Mouse (Mus musculus) embryonic stem cell, embryonic (primary cell): ENCODE results near the gene Ripor3.

ENCODE experiments used
- CTCF ChIA-PET, 4 experiments: fragments of 300-600 bp in 2 of 4; fragments of 350-600 bp in 2 of 4; sonication (Branson Sonifier 250); formaldehyde crosslinking; loops; one replicate each; lab custom pipeline; 2022; ENCODE audit warnings: inconsistent platforms in 2 of 4; lab: Charles Lee
- POLR2A ChIA-PET, 4 experiments: fragments of 300-600 bp in 2 of 4; fragments of 350-600 bp in 2 of 4; sonication (Branson Sonifier 250); formaldehyde crosslinking; loops; one replicate each; lab custom pipeline; 2022; ENCODE audit warnings: antibody characterized with exemption in 4 of 4, inconsistent platforms in 1 of 4; lab: Charles Lee

The Ripor3 gene

DNA sequence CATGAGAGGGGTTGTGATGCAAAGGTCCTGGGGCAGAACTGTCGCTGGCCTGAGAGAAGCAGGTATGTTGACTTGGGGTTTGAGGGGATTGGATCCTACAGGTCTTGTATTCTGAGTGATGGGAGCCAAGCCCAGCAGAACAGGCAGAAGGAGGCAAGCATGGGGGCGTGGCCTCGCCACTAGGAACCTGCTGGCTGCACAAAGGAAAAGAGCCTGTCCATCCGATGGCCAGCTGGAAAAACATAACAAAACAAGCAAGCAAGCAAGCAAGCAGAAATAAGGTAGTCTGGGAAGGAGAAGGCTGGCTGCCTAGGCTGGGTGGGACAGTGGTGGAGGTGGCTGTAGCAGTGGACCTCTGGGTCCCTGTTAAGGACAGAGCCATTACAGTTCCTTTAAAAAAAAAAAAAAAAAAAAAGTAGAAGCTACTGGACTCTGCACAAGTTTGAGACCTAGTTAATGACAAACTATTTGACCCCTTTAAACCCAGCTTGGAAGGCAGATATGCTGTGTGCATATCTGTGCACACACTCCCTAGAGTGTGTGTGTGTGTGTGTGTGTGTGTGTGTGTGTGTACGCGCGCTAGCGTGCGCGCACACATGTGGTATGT, 34.4 kb upstream of the Ripor3 start:
- ChIA-PET CTCF (interaction anchor here (0.6 to 3.3 kb wide), 16 partner anchors 9 to 369 kb away, joined by 3 to 27 read pairs (median 5); no protein-coding TSS in a partner anchor), POLR2A (interaction anchor here in 3 of 4 experiments (0.6 to 1.2 kb wide), 5 partner anchors 12 to 320 kb away, joined by 3 to 5 read pairs (median 4); no protein-coding TSS in a partner anchor)

DNA sequence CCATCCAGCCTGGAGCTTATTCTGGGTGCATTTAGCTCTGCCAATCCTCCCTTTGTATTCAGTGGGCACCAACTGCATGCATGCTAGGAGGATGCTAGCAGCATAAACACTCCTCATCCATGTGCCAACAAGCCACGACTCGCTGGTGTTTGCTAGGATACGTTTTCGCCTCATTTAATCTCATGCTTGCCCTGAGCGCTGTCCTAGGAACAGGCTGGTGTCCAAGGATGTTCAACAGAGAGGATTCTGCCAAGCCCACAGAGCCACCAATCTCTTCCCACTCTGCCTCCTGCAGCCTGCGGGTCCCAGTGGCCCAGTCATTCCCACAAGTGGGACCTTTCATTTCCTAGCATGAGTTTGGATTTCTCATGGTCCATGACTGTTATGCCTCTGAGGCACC, 31.6 kb upstream of the Ripor3 start:
- ChIA-PET CTCF (interaction anchor here in 1 of 4 experiments (1.7 kb wide), 1 partner anchor 56 kb away, joined by 4 read pairs; no protein-coding TSS in a partner anchor), POLR2A (no interaction called here)

DNA sequence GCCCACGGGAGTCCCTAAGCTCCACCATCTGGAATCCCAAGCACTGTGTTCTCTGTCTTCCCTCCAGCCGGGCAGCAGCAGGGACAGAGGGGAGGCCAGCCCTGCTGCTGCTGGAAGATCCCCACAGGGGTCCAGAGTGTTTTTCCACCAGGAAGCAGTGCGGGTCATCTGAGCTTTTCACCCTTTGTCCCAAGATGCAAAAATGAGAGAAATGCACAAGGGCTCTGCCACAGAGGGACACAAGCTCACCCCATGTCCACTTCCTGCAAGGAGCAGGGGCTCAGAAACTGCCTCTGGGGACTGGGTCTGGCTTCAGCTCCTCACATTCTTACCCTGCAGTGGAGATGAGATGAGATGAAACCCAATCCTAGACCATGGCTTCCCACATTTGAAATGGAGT, 30.3 kb upstream of the Ripor3 start:
- CTCF ChIA-PET: interaction anchor here (0.6 to 1.7 kb wide), 5 partner anchors 18 to 57 kb away, joined by 3 to 7 read pairs (median 3); no protein-coding TSS in a partner anchor

DNA sequence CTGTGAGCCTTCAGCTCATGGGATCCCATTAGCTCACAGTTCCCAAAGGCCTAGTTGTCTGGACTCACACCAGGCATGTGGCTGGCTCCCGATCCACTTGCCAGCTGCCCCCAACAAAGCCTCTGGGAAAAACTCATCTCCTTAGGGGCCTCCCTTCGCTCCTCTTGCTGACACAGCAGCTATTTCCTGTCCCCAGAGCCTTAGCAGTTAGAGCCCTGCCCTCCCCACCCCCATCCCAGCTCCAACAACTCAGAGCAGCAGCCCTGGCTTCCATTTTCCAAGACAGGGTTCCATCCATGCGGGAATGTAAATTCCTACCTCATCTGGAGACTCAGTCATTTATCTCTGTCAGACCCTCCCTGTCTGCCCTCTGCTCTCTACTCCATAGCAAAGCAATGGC, 26.6 kb upstream of the Ripor3 start:
- POLR2A ChIA-PET: interaction anchor here in 1 of 4 experiments (0.6 kb wide), 1 partner anchor 60 kb away, joined by 3 read pairs; no protein-coding TSS in a partner anchor
- CTCF ChIA-PET: interaction anchor here (0.6 to 1.4 kb wide), 8 partner anchors 9 to 1134 kb away, joined by 3 to 6 read pairs (median 3); no protein-coding TSS in a partner anchor

More for the DNA sequence above, 30.3 kb upstream of the Ripor3 start:
- POLR2A ChIA-PET: interaction anchor here in 2 of 4 experiments (0.7 to 0.8 kb wide), 3 partner anchors 13 to 361 kb away, joined by 3 to 8 read pairs (median 5); no protein-coding TSS in a partner anchor

DNA sequence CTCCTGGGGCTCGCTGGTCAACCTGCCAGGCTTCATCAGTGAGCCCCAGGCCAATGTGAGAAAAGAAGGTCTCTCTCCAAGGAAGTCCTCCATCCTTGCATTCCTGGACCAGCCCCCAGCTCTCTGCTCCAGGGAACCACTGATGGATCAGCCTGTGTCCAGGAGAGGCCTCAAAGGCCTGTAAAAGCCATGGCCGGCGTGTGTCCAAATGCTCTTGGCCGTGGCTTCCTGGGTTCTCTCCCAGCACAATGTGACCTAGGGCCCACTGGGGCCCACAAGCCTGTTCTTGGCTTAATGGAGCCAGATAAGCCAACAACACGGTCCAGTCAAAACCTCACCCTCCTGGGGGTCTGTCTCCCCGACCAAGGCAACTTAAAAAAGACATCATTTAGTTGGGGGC, 25.5 kb upstream of the Ripor3 start:
- ChIA-PET CTCF (interaction anchor here in 2 of 4 experiments (1.0 to 1.5 kb wide), 2 partner anchors 9 to 11 kb away, joined by 3 read pairs; no protein-coding TSS in a partner anchor), POLR2A (interaction anchor here in 1 of 4 experiments (0.5 kb wide), 1 partner anchor 87 kb away, joined by 6 read pairs; no protein-coding TSS in a partner anchor)

DNA sequence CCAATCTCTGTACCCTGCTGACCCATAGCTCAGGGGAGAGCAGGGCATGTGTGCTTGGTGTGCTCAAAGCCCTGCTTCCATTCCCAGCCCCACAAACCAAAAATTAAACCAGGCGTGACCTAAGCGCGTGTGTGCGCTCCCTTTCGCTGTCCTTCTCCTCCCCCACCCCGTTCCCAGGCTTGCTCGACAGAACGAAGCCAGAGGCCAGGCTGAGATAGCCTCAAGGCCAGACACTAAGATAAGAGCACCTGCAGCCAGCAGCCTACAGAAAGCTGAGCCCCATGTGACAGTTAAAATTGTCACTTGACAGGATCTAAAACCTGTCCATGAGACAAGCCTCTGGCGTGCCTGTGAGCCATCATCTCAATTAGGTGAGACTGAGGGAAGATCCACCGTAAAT, 23.5 kb upstream of the Ripor3 start:
- ChIA-PET POLR2A (interaction anchor here in 1 of 4 experiments (1.1 kb wide), 1 partner anchor 9 kb away, joined by 3 read pairs; no protein-coding TSS in a partner anchor), CTCF (interaction anchor here in 2 of 4 experiments (0.6 to 1.3 kb wide), 3 partner anchors 8 to 35 kb away, joined by 3 read pairs; partner anchors contain the start of gene Ripor3 (in 1 of the 2))

DNA sequence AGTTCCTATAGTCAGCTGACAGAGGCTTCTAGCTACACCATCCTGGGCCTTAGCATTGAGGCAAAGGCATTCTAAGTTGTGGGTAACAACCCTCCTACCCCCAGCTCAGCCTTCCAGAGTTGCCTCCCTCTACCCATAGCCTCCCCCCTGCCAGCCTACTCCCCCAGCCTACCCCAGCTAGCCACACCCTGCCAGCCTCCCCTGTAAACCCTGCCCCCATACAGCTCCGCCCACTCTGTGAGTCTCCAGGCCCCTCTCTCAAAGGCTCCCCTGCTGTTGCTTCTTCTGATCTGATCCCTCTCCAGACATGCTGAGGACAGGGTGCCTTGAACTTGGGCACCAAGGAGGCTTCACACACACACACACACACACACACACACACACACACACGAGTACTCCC, 21.4 kb upstream of the Ripor3 start:
- CTCF ChIA-PET: interaction anchor here in 3 of 4 experiments (0.6 to 1.8 kb wide), 10 partner anchors 14 to 249 kb away, joined by 3 to 8 read pairs (median 4); partner anchors contain the start of gene Ripor3 (in 2 of the 3)
- POLR2A ChIA-PET: interaction anchor here in 3 of 4 experiments (0.7 to 1.1 kb wide), 6 partner anchors 19 to 218 kb away, joined by 3 to 5 read pairs (median 4); partner anchors contain the start of gene Ripor3 (in 1 of the 3)

DNA sequence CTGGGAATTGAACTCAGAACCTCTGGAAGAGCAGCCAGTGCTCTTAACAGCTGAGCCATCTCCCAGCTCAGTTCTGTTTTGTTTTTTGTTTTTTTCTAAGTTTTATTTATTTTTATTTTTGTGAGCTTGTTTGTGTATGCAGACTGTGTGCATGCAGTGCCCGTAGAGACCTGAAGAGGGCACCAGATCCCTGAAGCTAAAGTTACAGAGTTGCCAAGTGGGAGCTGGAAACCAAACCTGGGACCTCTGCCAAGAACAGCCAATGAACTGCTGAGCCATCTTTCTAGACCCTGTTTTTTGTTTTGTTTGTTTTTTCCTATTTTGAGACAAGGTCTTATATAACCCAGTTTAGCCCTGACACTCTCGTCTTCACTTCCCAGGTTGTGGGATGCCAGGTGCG, 18.0 kb upstream of the Ripor3 start:
- ChIA-PET CTCF (interaction anchor here (0.7 to 4.4 kb wide), 40 partner anchors 9 to 346 kb away, joined by 3 to 27 read pairs (median 4); partner anchors contain the start of genes Ripor3 (in 3 of the 4) and Pard6b (in 1 of the 4)), POLR2A (interaction anchor here in 2 of 4 experiments (0.6 to 1.3 kb wide), 2 partner anchors 172 to 179 kb away, joined by 3 read pairs; partner anchors contain the start of gene Adnp (in 1 of the 2))

DNA sequence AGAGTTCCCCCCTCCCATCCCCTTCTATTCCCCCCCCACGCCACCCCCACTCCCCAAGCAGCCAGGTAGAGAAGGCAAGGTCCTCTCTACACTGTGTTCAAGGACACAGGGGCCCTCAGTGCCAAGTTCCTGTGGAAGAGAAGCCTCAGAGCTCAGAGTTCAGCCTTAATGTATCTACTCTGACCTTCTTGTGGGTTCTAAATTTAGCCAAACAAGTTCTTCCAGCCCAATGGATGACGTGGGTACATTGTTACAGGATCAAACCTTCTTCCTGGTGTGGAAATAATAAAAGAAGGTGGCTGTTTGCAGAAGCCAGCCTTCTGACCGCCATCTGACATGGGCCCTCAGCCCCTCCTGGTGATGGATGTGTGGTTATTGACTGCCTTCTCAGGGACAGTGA, 16.0 kb upstream of the Ripor3 start:
- CTCF ChIA-PET: interaction anchor here (0.7 to 4.4 kb wide), 13 partner anchors 9 to 1050 kb away, joined by 3 to 27 read pairs (median 5); partner anchors contain the start of gene Ripor3 (in 2 of the 4)
- POLR2A ChIA-PET: interaction anchor here in 1 of 4 experiments (1.1 kb wide), 1 partner anchor 24 kb away, joined by 3 read pairs; no protein-coding TSS in a partner anchor

DNA sequence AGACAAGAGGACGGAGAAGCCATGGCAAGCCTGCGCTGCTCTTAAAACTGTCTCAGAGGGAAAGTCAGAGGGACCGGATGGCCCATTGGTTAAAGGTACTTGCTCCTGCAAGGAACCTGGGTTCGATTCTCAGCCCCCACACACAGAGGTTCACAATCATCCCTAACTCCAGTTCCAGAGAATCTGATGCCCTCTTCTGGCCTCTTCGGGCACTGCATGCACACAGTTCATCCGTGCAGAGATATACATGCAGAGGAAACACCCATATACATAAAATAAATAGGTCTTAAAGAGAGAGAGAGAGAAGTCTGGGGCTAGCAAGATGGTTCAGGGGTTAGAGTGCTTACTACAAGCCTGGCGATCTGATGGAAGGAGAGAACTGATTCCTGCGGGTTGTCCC, 15.5 kb upstream of the Ripor3 start:
- ChIA-PET CTCF (interaction anchor here (0.6 to 4.4 kb wide), 33 partner anchors 8 to 654 kb away, joined by 3 to 27 read pairs (median 4); partner anchors contain the start of gene Ripor3 (in 3 of the 4)), POLR2A (interaction anchor here in 2 of 4 experiments (0.5 to 1.5 kb wide), 3 partner anchors 21 to 771 kb away, joined by 3 read pairs; no protein-coding TSS in a partner anchor)

DNA sequence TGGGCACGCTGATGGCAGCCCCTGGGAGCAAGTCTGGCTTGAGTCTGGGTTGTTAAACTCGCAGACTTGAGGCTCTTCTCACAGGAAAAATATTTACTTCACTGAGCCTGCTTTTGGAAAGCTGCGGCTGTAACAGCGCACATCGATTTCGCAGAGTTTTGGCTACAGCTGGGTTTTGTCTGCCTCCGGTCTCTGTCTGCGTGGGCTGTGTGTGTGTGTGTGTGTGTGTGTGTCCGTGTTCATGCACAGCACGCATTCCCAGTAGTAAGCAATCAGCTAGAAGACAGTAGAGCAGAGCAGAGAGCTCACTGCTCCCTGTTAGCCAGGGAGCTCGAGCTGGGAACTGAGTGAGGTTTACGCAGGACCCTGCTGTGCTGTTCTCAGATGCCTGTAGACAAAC, 14.8 kb upstream of the Ripor3 start:
- ChIA-PET POLR2A (interaction anchor here in 3 of 4 experiments (0.5 to 1.5 kb wide), 4 partner anchors 9 to 770 kb away, joined by 3 read pairs; no protein-coding TSS in a partner anchor), CTCF (interaction anchor here (0.6 to 4.4 kb wide), 34 partner anchors 9 to 654 kb away, joined by 3 to 27 read pairs (median 4); partner anchors contain the start of gene Ripor3 (in 3 of the 4))

DNA sequence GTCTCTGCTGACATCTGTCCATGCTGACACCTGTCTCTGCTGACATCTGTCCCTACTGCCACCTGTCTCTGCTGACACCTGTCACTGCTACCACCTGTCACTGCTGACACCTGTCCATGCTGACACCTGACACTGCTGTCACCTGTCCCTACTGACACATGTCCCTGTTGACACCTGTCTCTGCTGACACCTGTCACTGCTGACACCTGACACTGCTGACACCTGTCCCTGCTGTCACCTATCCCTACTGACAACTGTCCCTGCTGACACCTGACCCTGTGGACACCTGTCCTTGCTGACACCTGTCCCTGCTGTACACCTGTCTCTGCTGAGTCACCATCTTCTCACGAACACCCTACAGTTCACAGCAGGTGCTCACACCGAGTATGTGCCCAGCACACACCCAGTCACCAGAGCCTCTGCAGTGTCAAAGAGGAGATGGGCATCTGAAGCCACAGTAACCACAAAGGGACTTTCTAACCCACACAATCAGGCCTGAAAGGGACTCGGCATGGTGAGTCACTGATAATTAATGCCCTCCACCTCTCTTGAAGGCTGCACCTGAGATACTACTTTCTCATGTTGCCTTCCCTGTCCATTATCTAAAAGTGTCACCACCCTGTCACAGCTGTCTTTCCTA, 13.5 kb upstream of the Ripor3 start:
- POLR2A ChIA-PET: no interaction called here
- CTCF ChIA-PET: no interaction called here

DNA sequence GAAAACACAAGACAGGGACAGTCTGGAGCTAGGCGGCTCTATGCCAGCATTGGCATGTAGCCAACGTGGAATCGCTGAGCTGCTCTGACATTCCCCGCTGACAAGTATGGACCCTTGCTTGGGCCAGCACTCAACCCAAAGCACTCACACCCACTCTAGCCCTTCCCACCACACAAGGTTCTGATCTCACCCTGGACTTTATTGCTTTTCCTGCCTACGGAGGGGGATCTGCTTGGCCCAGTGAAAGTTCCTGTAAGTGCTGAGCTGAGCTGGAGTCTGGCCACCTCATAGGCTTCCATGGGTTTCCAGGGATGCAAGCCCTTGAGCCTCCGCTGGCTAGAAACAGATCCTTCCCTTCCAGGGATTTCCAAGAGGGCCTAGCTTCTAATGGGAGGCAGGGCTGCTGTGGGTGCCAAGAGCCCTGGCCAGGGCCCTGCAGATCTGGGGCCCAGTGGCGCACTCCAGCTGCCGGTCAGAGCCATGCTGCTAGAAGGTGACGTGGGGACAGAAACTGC, 8.8 kb upstream of the Ripor3 start:
- POLR2A ChIA-PET: interaction anchor here in 2 of 4 experiments (0.6 to 1.3 kb wide), 4 partner anchors 29 to 661 kb away, joined by 3 to 5 read pairs (median 4); no protein-coding TSS in a partner anchor
- CTCF ChIA-PET: interaction anchor here (0.6 to 2.7 kb wide), 13 partner anchors 8 to 325 kb away, joined by 3 to 15 read pairs (median 4); partner anchors contain the start of gene Ripor3 (in 2 of the 4)

DNA sequence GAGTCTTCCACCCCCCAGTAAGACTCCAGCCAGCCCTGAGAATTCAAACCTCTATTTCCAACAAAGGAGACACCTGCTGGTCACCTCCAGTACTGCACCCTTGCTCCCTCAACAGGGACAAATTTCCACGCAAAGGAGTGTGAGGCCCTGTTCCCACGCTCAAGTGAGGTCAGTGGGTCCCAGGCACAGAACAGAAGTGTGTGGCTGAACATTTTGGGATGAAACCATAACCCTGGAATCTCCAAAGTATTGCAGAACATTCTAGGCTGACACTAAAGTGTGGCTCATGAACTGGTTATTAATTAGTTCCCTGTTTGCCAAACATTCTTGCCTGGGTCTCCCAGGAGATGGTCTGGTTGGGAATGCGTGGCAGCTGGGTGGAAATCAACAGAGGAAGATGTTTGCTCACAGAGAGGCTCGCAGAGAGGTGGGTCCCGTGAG, 6.6 kb upstream of the Ripor3 start:
- POLR2A ChIA-PET: no interaction called here
- CTCF ChIA-PET: interaction anchor here (0.8 to 2.7 kb wide), 6 partner anchors 9 to 485 kb away, joined by 3 to 15 read pairs (median 4); no protein-coding TSS in a partner anchor

DNA sequence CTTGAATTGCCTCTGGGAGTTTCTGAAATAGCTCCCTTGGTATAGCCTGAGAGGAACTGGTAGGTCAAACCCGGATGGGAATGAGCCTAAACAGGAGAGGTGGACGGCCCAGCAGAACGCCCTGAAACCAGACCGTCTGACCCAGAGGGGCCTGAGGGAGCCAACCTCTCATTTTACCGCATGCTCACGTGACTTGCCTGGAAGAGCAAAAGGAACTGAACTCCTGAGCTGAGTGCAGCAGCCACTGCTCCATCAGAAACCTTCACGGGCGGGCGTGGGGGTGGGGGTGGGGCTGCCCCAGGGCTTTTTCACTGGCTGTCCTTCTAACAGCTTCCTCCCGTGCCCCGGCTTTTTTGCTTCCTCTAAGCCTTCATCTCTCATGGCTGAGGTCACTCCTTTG, 475 bp upstream of the Ripor3 start:
- POLR2A ChIA-PET: interaction anchor here in 1 of 4 experiments (0.5 kb wide), 1 partner anchor 34 kb away, joined by 3 read pairs; no protein-coding TSS in a partner anchor

DNA sequence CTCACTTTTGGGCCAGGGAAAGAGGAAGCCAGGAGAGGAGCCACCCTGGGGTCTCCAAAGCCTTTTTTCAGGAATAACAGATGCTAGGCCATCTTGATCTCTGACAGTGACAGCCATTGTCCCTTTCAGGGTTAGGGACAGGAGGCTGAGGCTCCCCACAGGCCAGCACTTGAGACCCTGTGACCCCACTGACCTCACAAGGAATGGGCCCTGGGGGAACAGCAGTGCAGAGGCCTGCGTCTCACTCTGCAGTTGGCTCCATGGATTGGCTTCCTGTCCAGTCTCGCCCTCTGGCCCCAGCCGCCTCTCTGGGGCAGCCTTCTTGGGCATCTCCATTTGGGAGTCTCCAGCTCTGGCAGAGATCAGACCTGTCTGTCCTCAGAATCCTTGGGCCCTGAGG, 2.3 kb downstream of the Ripor3 start:
- ChIA-PET POLR2A (interaction anchor here in 2 of 4 experiments (1.1 to 1.2 kb wide), 2 partner anchors 15 kb away, joined by 3 read pairs; no protein-coding TSS in a partner anchor), CTCF (interaction anchor here in 2 of 4 experiments (0.6 to 1.5 kb wide), 8 partner anchors 9 to 684 kb away, joined by 3 to 5 read pairs (median 4); no protein-coding TSS in a partner anchor)

More for the DNA sequence above, 475 bp upstream of the Ripor3 start:
- CTCF ChIA-PET: interaction anchor here (0.5 to 3.1 kb wide), 19 partner anchors 9 to 447 kb away, joined by 3 to 27 read pairs (median 7); no protein-coding TSS in a partner anchor

DNA sequence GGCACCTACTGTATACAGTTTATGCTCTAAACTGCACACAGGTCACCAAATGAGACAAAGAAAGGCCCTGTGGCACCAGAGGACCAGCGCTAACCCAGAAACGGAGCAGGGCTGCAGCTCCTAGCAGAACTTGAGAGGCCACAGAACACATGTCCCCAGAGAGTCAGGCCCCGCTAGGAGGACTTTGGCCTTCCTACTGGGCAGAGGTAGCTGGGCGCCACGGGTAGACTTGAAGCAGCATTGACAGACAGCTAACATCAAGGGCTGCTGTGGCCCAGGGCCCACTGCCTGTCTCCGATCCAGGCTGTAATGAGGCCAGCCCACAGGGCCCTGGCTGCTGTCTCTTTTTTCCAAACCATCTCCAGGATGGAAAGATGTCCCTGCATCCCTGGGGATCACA, 3.9 kb downstream of the Ripor3 start:
- ChIA-PET POLR2A (interaction anchor here in 1 of 4 experiments (1.6 kb wide), 1 partner anchor 81 kb away, joined by 3 read pairs; no protein-coding TSS in a partner anchor), CTCF (interaction anchor here in 2 of 4 experiments (1.5 to 1.9 kb wide), 4 partner anchors 9 to 111 kb away, joined by 5 to 6 read pairs (median 5); no protein-coding TSS in a partner anchor)
